In genomic region chr9:15731758-15732748, GRCm38 (mm10) we compare ENCODE assay signal across 13 mouse cellular contexts. TPM values are rescaled to one million over a fixed set of nuclear protein-coding genes. Genes with fewer than 3 reads are reported as not detected.
A peak's percentile ranks its signal among the peaks of the same experiment; 100 is the strongest.
DNase-seq lines count a peak whose midpoint lies in the region; ATAC-seq and TF ChIP-seq lines count a peak whose summit lies in the region.
"Had no signal": no experiment of that assay in that cellular context is flagged by ENCODE, and none has a peak within 500 bp of the region (broad histone marks: within the 10 kb centered on the region; RNA-seq: fewer than 3 reads in every experiment).

No protein-coding gene starts in this region.

- H3K27ac ChIP-seq in heart, embryonic 11.5 days (ENCODE audit: low read depth, low read length), result no peak overlapping the region
- H3K27ac ChIP-seq in hindbrain, embryonic 10.5 days, result peak overlapping the region; percentile 83
- peak overlapping the region; percentile 73 for H3K27ac ChIP-seq in midbrain, embryonic 13.5 days
- H3K27ac ChIP-seq: macrophage; stomach, embryonic 15.5 days had no signal

- H3K4me3 ChIP-seq in heart, embryonic 11.5 days (ENCODE audit: low read depth, low read length), result no peak overlapping the region
- no peak overlapping the region for H3K4me3 ChIP-seq in hindbrain, embryonic 10.5 days
- no peak overlapping the region for H3K4me3 ChIP-seq in midbrain, embryonic 13.5 days (replicated peaks)
- H3K4me3 ChIP-seq: stomach, embryonic 15.5 days had no signal

- no peaks in the 10 kb centered on the region for H3K27me3 ChIP-seq in heart, embryonic 11.5 days (ENCODE audit: control insufficient read depth, insufficient read depth, low read length)
- H3K27me3 ChIP-seq in hindbrain, embryonic 10.5 days (ENCODE audit: insufficient read depth, poor library complexity, severe bottlenecking), result no peaks in the 10 kb centered on the region; the same call in 1 of the 2 replicates
- no peaks in the 10 kb centered on the region for H3K27me3 ChIP-seq in midbrain, embryonic 13.5 days
- H3K27me3 ChIP-seq: stomach, embryonic 15.5 days had no signal

- no peak for TF ChIP-seq POLR2A in brain, embryonic 14.5 days (IDR thresholded peaks at IDR 0.05; ENCODE audit: borderline replicate concordance, extremely low read depth, insufficient read depth, insufficient read length, poor library complexity, severe bottlenecking)

- no peak overlapping the region for H3K9ac ChIP-seq in heart, embryonic 11.5 days (ENCODE audit: low read depth, low read length)
- H3K9ac ChIP-seq in midbrain, embryonic 13.5 days (replicated peaks), result no peak overlapping the region; the same call in 1 of the 2 replicates
- H3K9ac ChIP-seq: stomach, embryonic 15.5 days had no signal

- H3K9me3 ChIP-seq in heart, embryonic 11.5 days (replicated peaks; ENCODE audit: control insufficient read depth, low read length), result no peaks in the 10 kb centered on the region
- no peaks in the 10 kb centered on the region for H3K9me3 ChIP-seq in hindbrain, embryonic 10.5 days
- H3K9me3 ChIP-seq in midbrain, embryonic 13.5 days, result no peaks in the 10 kb centered on the region
- H3K9me3 ChIP-seq: stomach, embryonic 15.5 days had no signal

- DNase-seq in heart, adult 11 months, result peak; percentile 19
- DNase-seq in brain, embryonic 14.5 days (ENCODE audit: low read depth), result peak; percentile 93
- peak; percentile 73 for DNase-seq in hindbrain, embryonic 10.5 days (ENCODE audit: low spot score)
- DNase-seq in gastrocnemius, postnatal 25 days, result no peak
- DNase-seq in left cerebral cortex, adult 11 months (ENCODE audit: low spot score), result no peak
- DNase-seq: adrenal gland, postnatal 14 days; heart, postnatal 10 days; layer of hippocampus, postnatal 36 days had no signal

- ATAC-seq in heart, embryonic 11.5 days (replicated peaks; ENCODE audit: insufficient number of reproducible peaks, low FRiP score, low TSS enrichment), result no peak
- ATAC-seq in midbrain, embryonic 13.5 days, result peak; percentile 94
- ATAC-seq in CD4-positive, CD25-positive, alpha-beta regulatory T cell, adult 4 months, result no peak

- no peak for TF ChIP-seq CTCF in brain, embryonic 14.5 days (IDR thresholded peaks at IDR 0.05; ENCODE audit: borderline replicate concordance, extremely low read depth, insufficient read depth, insufficient read length)

- H3K4me2 ChIP-seq in heart, embryonic 11.5 days, result no peak overlapping the region
- H3K4me2 ChIP-seq in midbrain, embryonic 13.5 days (replicated peaks), result no peak overlapping the region
- H3K4me2 ChIP-seq: stomach, embryonic 15.5 days had no signal

- peaks cover 3% of the 10 kb centered on the region; the same call in 1 of the 2 replicates for H3K36me3 ChIP-seq in heart, embryonic 11.5 days (ENCODE audit: control insufficient read depth, insufficient read depth, low read length)
- peaks cover 79% of the 10 kb centered on the region for H3K36me3 ChIP-seq in hindbrain, embryonic 10.5 days
- peaks cover 77% of the 10 kb centered on the region for H3K36me3 ChIP-seq in midbrain, embryonic 13.5 days

- whole genome bisulfite sequencing in heart, embryonic 11.5 days (ENCODE audit: insufficient replicate concordance), result 73% methylated on average over 13 of the region's 13 CpGs
- 50% methylated on average over 13 of the region's 13 CpGs for WGBS in hindbrain, embryonic 10.5 days
- 35% methylated on average over 13 of the region's 13 CpGs for WGBS in midbrain, embryonic 13.5 days

- H3K4me1 ChIP-seq in heart, embryonic 11.5 days (ENCODE audit: control insufficient read depth, insufficient read depth, low read length), result no peaks in the 10 kb centered on the region
- H3K4me1 ChIP-seq in hindbrain, embryonic 10.5 days (replicated peaks), result peaks cover 26% of the 10 kb centered on the region
- H3K4me1 ChIP-seq in midbrain, embryonic 13.5 days (replicated peaks), result peaks cover 14% of the 10 kb centered on the region
- H3K4me1 ChIP-seq: stomach, embryonic 15.5 days had no signal

RNA-seq across cellular contexts. Expression of gene Slc36a4, which starts 22.5 kb away (rescaled TPM):
- polyA plus RNA-seq in heart, embryonic 11.5 days (2014; fragmentation: Nextera tagmentation; extraction: Ambion mirVana), result 11.4 and 12.6 TPM in 2 replicates
- polyA plus RNA-seq in brain, embryonic 14.5 days (2012; rRNA removed), result 27.4 and 29.7 TPM in 2 replicates
- 11.3 and 12.4 TPM in 2 replicates for polyA plus RNA-seq in hindbrain, embryonic 10.5 days (2016; fragmentation: Nextera tagmentation; extraction: Ambion mirVana)
- 21.1 and 23.2 TPM in 2 replicates for polyA plus RNA-seq in midbrain, embryonic 13.5 days (2015; fragmentation: Nextera tagmentation; extraction: Ambion mirVana)
- polyA plus RNA-seq in CD4-positive, CD25-positive, alpha-beta regulatory T cell, adult 4 months (2017; shearing (Covaris generic)), result 1 to 10 TPM; 4.3 to 6.1 TPM
- total RNA-seq in gastrocnemius, postnatal 25 days (2021), result 1 to 10 TPM; 2.5 to 3.8 TPM

Comparison
In these comparisons a context has a peak if more than half of its experiments do, and no peak if none do; other contexts are left out.
1. DNase-seq: peak in heart, adult 11 months (single experiment), brain, embryonic 14.5 days (single experiment) and hindbrain, embryonic 10.5 days (single experiment); none in gastrocnemius, postnatal 25 days (single experiment) and left cerebral cortex, adult 11 months (single experiment).